Mouse (Mus musculus) liver, embryonic 14.5 days (tissue): ENCODE results near the gene Supt3. TPM values are rescaled to one million over a fixed set of nuclear protein-coding genes. Genes with fewer than 3 reads are reported as not detected.

Experiments used
- ATAC-seq: fragments of 200-750 bp; cut with Nextera tagmentation; 2 replicates; pipeline ENCODE4 v1.8.0; 2017; ENCODE audit warnings: moderate number of reproducible peaks, mild to moderate bottlenecking, moderate library complexity; ENCODE audit not compliant: insufficient read depth
- DNase-seq, 3 experiments: peaks; one replicate each; pipeline ENCODE4 v3.0.0-alpha.2; 2012 to 2013; ENCODE audit warnings: low read depth in 3 of 3, low spot score in 3 of 3
- H3K27ac ChIP-seq: fragments of 300-500 bp; sonication (generic); 2 replicates; pipeline ENCODE4 v1.5.1; 2014; ENCODE audit warnings: moderate library complexity, mild to moderate bottlenecking, control low read depth, inconsistent platforms
- H3K27me3 ChIP-seq: fragments of 300-500 bp; sonication (generic); 2 replicates; pipeline ENCODE4 v1.6.1; 2014; ENCODE audit warnings: mild to moderate bottlenecking, low read length, moderate library complexity; ENCODE audit not compliant: control insufficient read depth, insufficient read depth
- H3K36me3 ChIP-seq: fragments of 300-500 bp; sonication (generic); replicated peaks from 2 replicates; pipeline ENCODE4 v1.6.1; 2014; ENCODE audit warnings: low read depth; ENCODE audit not compliant: control insufficient read depth, insufficient read depth
- H3K4me1 ChIP-seq, 2 experiments: fragments of 200-500 bp in 1 of 2; fragments of 300-500 bp in 1 of 2; sonication (generic) in 1 of 2; replicated peaks; 2 replicates each; pipeline ENCODE4 v1.6.1; 2012 to 2014; ENCODE audit warnings: antibody characterized with exemption in 1 of 2, inconsistent platforms in 1 of 2, low read length in 1 of 2; ENCODE audit not compliant: control insufficient read depth in 2 of 2, insufficient read depth in 2 of 2
- H3K4me2 ChIP-seq: fragments of 300-500 bp; sonication (generic); 2 replicates; pipeline ENCODE4 v1.6.1; 2014; ENCODE audit warnings: low read depth, mild to moderate bottlenecking, control low read depth, moderate library complexity
- H3K4me3 ChIP-seq, 2 experiments: fragments of 200-500 bp in 1 of 2; fragments of 300-500 bp in 1 of 2; sonication (generic) in 1 of 2; 2 replicates each; pipeline ENCODE4 v1.5.1; 2012 to 2014; ENCODE audit warnings: low read depth in 2 of 2, low read length in 2 of 2, mild to moderate bottlenecking in 2 of 2, control low read depth in 1 of 2, inconsistent platforms in 1 of 2, moderate library complexity in 1 of 2; ENCODE audit not compliant: insufficient read depth in 1 of 2
- H3K9ac ChIP-seq: fragments of 300-500 bp; sonication (generic); replicated peaks from 2 replicates; pipeline ENCODE4 v1.6.1; 2014; ENCODE audit warnings: mild to moderate bottlenecking, control low read depth, moderate library complexity
- H3K9me3 ChIP-seq: fragments of 300-500 bp; sonication (generic); 2 replicates; pipeline ENCODE4 v1.6.1; 2016; ENCODE audit warnings: low read length, mixed read lengths; ENCODE audit not compliant: control insufficient read depth
- CTCF ChIP-seq: IDR thresholded peaks from 2 replicates; pipeline ENCODE4 v1.5.1; 2016; ENCODE audit warnings: antibody characterized with exemption, low read depth, control low read depth
- EP300 ChIP-seq: IDR thresholded peaks from 2 replicates; pipeline ENCODE4 v1.6.1; 2016; ENCODE audit warnings: antibody characterized with exemption, low read depth
- WGBS: fragments of 180-500 bp; shearing (Covaris S2); extraction: QIAGEN DNeasy Blood & Tissue Kit; methylation state at CpG from one replicate; pipeline ENCODE4 v1.1.7; 2014; ENCODE audit not compliant: insufficient replicate concordance; 5-methylcytosine and 5-hydroxymethylcytosine counted together
- polyA plus RNA-seq, 2 experiments: library from polyadenylated mRNA; depleted of rRNA in 1 of 2; stranded (reverse) in 1 of 2; unstranded in 1 of 2; fragments of >200 nt; fragmentation: Nextera tagmentation in 1 of 2; extraction: Ambion mirVana in 1 of 2; gene quantifications; 2 replicates each; pipeline versions ENCODE4 v1.2.1 to v1.2.3; 2012 to 2014

Supt3 gene
- polyA plus RNA-seq, 2 experiments = 2.7 to 5.3 TPM

DNA sequence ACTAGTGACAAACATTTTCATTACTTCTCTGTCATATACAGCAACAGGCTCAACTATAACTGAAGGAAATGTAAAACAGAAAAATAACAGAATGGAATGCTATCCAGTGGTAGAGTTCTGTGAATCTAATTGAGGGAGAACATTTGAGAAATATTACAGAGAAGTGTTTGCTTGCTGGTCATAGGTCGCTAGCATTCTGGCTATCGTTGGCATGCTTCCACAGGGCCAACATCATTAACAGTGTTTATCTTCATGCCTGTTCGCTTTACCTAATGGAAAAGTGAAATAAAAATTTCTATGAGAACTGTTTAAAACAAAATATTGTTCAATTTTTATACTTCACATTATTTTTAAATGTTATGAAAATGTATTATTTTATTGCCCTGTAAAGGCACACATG lies 290.5 kb downstream of the Supt3 start:
- Histone ChIP-seq H3K36me3 (no peaks in the 10 kb centered on the region), H3K9me3 (no peaks in the 10 kb centered on the region), H3K27ac (no peak overlapping the region), H3K9ac (no peak overlapping the region), H3K4me1 (no peaks in the 10 kb centered on the region), H3K27me3 (no peaks in the 10 kb centered on the region), H3K4me2 (no peak overlapping the region), H3K4me3 (no peak overlapping the region)
- no peak for ATAC-seq
- 72% methylated on average over 3 of the region's 3 CpGs for WGBS
- no peak for DNase-seq
- TF ChIP-seq CTCF (no peak), EP300 (no peak)

DNA sequence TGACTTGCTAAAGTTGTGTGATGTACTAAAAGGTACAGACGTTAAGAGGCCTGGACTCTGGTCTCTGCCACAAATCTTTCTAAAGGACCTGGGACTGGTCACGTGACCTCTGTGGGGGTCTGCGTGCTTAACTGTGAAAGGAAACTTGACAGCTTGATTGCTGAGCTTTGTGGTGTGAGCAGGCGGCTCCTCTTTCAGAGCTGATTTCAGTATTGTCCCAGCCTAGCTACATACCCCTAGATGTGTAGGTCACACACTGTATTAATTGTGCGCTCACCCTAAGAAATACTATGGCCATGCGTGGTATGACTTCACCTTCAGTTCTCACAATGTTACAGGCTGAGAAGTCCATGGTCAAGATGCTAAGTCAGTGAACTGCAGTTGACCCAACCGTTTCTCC lies 291.4 kb downstream of the Supt3 start:
- Histone ChIP-seq H3K9ac (no peak overlapping the region), H3K4me2 (no peak overlapping the region), H3K27me3 (no peaks in the 10 kb centered on the region), H3K27ac (no peak overlapping the region), H3K4me3 (no peak overlapping the region), H3K4me1 (no peaks in the 10 kb centered on the region), H3K36me3 (no peaks in the 10 kb centered on the region), H3K9me3 (no peaks in the 10 kb centered on the region)
- ATAC-seq = no peak
- DNase-seq = no peak
- WGBS = 64% methylated on average over 7 of the region's 7 CpGs
- TF ChIP-seq EP300 = no peak
- no peak for TF ChIP-seq CTCF

DNA sequence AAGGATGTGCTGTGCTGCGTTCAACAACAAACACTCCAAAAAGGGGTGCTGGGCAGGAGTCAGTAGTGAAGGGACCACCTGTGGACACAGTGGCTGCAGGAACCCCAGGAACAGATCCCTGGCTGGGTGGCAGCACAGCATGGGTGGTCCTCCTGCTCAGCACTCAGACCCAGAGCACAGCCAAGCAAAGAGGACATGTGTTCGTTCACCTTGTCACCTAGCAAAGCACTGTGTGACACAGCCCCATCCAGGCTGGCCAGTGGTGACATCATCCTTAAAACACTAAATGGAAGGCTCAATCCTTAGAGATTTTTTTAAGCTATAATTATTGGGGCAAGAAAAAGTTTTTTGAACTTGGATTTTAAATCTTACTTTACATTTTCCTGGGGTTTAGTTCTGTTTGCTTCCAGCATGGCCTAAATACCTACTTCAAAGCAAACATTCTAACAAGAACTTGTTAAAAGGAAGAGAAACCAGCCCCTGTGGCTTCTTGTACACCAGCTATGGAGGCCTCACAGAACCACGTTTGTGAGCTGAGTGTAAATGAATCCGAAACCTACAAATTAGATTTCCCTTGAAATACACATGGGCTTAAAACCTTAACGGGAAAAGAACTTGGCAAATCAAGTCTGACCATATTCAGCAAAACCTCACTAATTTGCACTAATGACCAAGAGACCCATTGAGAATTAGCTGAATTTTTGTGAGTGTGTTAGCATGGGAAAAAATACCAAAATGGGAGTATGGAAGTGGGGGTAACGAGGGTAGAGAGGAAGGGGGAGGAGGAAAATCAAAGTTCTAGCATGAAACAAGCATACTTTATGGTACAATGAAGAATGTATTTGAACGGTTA lies 295.8 kb downstream of the Supt3 start:
- H3K36me3 ChIP-seq = no peaks in the 10 kb centered on the region
- H3K9me3 ChIP-seq = no peaks in the 10 kb centered on the region
- H3K27ac ChIP-seq = no peak overlapping the region
- no peak overlapping the region for H3K4me2 ChIP-seq
- H3K4me3 ChIP-seq = no peak overlapping the region
- WGBS = 59% methylated on average over 7 of the region's 7 CpGs
- no peak for ATAC-seq
- H3K27me3 ChIP-seq = no peaks in the 10 kb centered on the region
- no peak for TF ChIP-seq CTCF
- no peak for TF ChIP-seq EP300
- no peak for DNase-seq
- H3K4me1 ChIP-seq = no peaks in the 10 kb centered on the region
- H3K9ac ChIP-seq = no peak overlapping the region

DNA sequence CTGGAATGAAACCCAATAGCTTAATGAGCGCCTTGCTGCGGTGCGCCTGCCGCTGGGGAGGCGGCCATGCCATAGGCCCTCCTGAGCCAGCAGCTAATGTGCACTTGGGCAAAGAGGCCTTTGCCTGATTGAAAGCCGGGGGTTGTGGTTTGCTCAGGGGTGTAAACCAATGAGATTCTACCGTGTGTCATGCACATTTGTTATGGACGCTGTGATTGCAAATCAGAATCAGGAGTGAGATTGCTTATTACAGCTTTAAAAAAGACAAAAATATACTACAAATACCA lies 296.3 kb downstream of the Supt3 start:
- Histone ChIP-seq H3K4me3 (no peak overlapping the region), H3K4me1 (no peaks in the 10 kb centered on the region), H3K27ac (no peak overlapping the region), H3K9ac (no peak overlapping the region), H3K36me3 (no peaks in the 10 kb centered on the region), H3K4me2 (no peak overlapping the region), H3K27me3 (no peaks in the 10 kb centered on the region), H3K9me3 (no peaks in the 10 kb centered on the region)
- ATAC-seq (no peak), DNase-seq (no peak)
- 76% methylated on average over 8 of the region's 8 CpGs for WGBS
- TF ChIP-seq CTCF (no peak), EP300 (no peak)

DNA sequence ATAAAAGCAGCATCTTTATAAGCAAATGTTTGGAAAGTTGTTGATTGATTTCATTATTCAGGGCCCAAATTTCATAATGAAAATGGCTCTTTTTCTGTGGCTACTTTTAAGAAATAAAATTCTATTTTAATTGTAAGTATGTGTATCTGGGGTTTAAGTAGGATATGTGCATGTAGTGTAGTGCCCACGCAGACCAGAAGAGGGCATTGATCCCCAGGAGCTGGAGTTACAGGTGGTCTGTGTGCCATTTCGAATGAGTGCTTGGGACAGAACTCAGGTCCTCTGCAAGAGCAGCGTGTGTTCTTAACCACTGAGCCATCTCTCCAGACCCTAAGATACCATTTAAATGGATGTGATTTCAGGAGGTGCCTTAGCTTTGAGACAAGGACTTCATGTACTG lies 296.8 kb downstream of the Supt3 start:
- Histone ChIP-seq H3K27ac (no peak overlapping the region), H3K27me3 (no peaks in the 10 kb centered on the region), H3K36me3 (no peaks in the 10 kb centered on the region), H3K4me1 (no peaks in the 10 kb centered on the region), H3K4me2 (no peak overlapping the region), H3K9ac (no peak overlapping the region), H3K4me3 (no peak overlapping the region), H3K9me3 (no peaks in the 10 kb centered on the region)
- TF ChIP-seq CTCF = peak; percentile 41; the same call in 1 of the 2 replicates
- TF ChIP-seq EP300 = no peak
- no peak for DNase-seq
- 66% methylated on average over 3 of the region's 3 CpGs for WGBS
- no peak for ATAC-seq
